Mouse (Mus musculus): Measurements from ENCODE around the gene Ssr1.

- TF ChIP-seq EP300 (optimal IDR thresholded peaks at IDR 0.05) (no peak), CTCF (IDR thresholded peaks at IDR 0.05; ENCODE audit: low read depth) (no peak)
These were observed 39.7 kb downstream of the Ssr1 start for GRCm38 (mm10) chr13:37954318-37954717.
